Mouse (Mus musculus): ENCODE measurements around the gene Sec14l3. TPM values are rescaled to one million over a fixed set of nuclear protein-coding genes. Genes with fewer than 3 reads are reported as not detected.

Gene Sec14l3
- total RNA-seq, 2 experiments from 2014 or later: 2.0 to 2.1 TPM

DNA sequence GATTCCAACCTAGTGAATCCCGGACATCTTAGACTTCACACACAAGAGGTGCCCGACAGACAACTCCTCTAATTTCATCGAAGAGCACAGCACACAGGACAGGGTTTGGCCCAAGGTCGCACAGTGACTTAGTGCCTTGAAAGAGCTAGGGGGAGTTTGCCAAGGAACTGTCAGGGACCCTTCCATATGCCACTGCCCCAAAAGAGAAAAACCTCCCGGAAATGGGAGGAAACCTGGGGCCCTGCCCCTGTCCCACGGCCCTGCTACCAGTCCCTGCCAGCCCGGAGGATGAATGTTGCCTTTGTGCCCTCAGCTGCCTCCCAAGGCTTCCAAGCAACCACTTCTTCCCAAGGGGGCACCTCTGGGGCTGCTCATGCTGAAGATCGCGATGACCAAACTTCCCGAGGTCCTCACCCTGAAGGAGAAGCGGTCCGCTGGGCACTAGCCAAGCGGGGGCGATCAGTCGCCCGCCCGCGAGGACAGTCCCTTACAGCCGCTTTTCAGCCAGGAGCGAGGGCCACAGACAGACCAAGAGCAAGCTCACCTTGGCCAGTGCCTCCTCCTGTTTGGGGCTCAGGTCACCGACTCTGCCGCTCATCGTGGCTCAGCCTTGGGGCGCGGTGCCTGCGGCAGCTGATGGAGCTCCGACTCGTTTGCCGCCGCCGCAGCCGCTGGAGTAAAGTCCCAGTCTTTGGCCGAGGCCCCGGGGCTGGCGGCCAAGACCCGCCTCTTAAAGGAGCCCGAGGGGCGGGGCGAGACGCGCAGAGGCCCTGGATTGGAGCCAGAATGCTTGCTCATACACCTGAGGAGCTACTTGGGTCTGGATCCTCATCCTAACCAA, 53.7 kb downstream of the Sec14l3 start:
- DNase-seq (ENCODE audit: low spot score in 2 of 2): peak; percentile 74 to 81
- intact Hi-C loops (cut with DNase I): loop anchor here (2.0 kb wide), 1 partner anchor 24 kb away; the partner anchor contains the start of gene Mtfp1

DNA sequence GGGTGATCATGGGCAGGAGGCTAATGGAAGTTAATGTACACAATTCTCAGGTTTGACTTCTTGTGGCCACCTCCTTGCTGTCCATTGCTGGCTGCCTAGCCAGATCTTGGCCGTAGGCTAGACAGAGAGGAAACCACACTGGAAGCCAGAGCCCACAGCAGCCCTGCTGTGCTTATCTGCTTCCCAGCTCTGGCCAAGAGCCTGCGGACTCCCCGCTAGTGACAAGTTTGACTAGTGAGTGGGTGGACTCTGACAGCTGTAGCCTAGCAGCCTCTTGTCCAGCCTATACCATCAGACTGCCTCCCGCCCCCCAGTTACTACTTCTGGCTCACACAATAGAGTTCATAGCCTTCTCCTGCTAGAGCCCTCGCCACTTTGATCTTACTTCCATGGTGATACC, 55.0 kb downstream of the Sec14l3 start:
- intact Hi-C loops (cut with DNase I): loop anchor here (2.0 kb wide), 1 partner anchor 25 kb away; the partner anchor contains the start of gene Mtfp1
- no peak for DNase-seq (ENCODE audit: low spot score in 2 of 2)

DNA sequence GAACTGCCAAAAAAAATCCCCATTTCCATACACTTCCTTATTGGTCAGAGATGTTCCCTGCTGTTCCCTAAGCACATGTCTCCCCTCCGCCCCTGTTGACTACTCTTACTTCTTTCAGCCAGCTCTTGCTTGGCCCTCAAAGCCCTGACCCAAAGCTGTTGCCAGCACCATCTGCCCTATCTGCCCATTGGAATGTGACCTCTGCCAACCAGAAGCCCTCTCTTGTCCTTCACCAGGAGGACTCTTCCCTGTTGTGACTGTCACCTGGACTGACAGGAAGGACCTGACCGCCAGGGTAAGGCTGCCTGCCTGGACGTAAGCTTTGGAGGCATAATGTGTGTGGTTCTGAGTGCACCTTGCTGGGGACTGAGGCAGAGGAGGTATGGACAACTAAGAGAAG, 57.0 kb downstream of the Sec14l3 start:
- intact Hi-C loops (cut with DNase I): no loop called here
- no peak for DNase-seq (ENCODE audit: low spot score in 2 of 2)

DNA sequence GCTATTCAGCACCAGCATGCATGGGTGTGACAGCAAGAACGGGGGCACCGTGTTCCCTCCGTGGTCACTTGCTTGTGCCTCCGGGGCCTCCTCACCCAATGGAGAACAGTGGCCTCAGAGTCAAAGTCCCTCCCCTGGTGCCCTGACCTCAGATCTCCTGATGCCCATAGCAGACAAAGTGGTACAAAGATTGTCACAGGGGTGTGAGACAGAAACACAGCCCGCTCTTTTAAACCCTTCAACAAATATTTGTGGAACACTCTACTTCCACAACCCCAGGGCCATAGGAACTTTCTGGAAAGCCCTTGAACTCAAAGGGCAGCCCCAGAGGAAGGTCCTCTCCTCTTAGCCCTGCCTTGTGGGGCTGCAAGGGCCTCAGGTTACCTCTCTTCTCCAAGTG, 57.6 kb downstream of the Sec14l3 start:
- intact Hi-C loops (cut with DNase I): no loop called here
- DNase-seq (ENCODE audit: low spot score in 2 of 2): no peak

DNA sequence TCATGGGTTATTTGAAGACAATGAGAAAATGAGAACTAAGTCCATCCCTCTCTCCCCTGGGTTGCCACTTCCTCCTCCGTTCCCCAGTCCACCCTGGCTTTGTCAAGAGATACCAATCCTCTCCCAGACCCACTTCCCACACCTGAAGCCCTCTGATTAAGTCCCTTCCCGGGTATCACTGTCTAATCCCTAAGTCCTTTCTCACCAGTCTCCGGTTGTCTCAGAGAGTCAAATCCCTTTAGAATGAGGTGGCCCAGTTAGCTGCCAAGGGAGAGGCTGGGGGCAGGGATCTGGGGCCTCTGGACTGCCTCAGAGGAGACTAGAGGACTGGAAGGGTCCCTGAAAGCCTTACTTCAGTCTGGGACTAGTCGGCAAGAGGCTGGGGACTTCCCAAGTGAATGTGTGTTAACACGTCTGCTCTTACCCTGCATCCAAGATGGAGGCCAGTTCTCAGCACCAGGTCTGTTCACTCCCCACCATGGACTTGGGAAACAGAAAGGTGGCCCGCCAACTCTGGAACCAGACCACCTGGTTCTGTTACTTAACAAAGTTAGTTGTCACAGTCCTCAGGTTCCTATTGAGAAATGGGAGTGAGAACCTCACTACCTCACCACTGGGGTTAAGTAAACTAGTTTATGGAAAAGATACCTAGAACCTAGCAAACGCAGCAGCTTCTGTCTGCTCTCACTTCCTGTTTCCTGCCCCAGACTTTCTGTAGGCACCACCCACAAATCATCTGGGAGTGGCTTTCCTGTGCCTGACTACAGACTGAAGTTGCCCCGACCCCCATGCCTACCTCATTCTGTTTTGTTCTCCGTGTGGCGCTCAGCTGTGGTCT, 58.3 kb downstream of the Sec14l3 start, which contains the start of gene Sec14l2:
Gene Sec14l2 (minus strand): TSS at position 674 of the 838 bp plus-strand sequence.
- no peak for DNase-seq (ENCODE audit: low spot score in 2 of 2)
- intact Hi-C loops (cut with DNase I): no loop called here

DNA sequence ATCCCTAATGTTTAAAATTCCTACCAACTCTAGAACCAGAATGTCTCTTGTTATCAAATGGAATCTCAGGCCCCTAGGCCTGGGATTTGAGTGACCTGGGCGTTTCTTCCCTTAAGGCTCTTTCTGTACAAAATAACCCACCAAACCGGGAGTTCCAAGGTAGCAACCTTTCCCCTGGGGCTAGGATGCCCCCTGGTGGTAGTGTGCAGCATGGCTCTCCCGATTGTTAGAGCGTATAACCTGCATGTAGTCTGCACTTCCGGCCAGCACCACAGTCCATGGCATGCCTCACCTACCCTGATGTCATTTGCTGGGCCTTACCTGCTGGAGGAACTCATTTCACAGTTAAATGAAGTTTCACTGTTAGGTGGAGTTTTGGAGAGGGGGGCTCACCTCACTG, 59.3 kb downstream of the Sec14l3 start:
- intact Hi-C loops (cut with DNase I): no loop called here
- no peak for DNase-seq (ENCODE audit: low spot score in 2 of 2)

DNA sequence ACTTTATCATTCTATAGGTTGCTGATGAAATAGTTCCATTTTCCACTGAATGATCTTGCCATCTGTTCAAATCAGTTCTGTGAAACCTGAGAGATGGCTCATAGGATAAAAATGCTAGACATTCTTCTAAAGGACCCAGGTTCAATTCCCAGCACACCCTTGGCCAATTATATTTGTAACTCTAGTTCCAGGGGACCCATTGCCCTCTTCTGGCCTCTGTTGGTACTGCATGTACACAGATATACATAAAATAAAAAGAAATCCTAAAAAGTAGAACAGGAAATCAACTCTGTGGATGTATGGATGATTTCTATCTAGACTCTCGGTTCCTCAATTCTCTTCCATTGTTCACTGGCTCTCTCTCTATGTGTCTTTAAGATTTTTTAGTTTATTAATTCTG, 62.4 kb downstream of the Sec14l3 start:
- no peak for DNase-seq (ENCODE audit: low spot score in 2 of 2)
- intact Hi-C loops (cut with DNase I): no loop called here

Other genes starting within 250 kb of the Sec14l3 start
- 100 to 1,000 TPM; 153 to 161 TPM for gene Osbp2, start 200.9 kb upstream of the Sec14l3 start, total RNA-seq (2021)
- under 1 TPM; 0.40 to 0.49 TPM for gene 4921536K21Rik, start 169.7 kb upstream of the Sec14l3 start, total RNA-seq (2021)
- gene Dusp18, start 169.6 kb upstream of the Sec14l3 start, total RNA-seq (2021): 10 to 100 TPM; 24.0 to 29.6 TPM
- 10 to 100 TPM; 24.1 to 26.1 TPM for gene Slc35e4, start 150.2 kb upstream of the Sec14l3 start, total RNA-seq (2021)
- gene Tcn2, start 132.7 kb upstream of the Sec14l3 start, total RNA-seq (2021): 10 to 100 TPM; 15.9 to 18.4 TPM
- gene Pes1, start 100.9 kb upstream of the Sec14l3 start, total RNA-seq (2021): 10 to 100 TPM; 35.5 to 40.4 TPM
- not detected for gene 4930556J24Rik, start 88.1 kb upstream of the Sec14l3 start, total RNA-seq (2021)
- 10 to 100 TPM; 10.8 to 18.5 TPM for gene Gal3st1, start 81.2 kb upstream of the Sec14l3 start, total RNA-seq (2021)
- gene Sec14l4, start 33.4 kb upstream of the Sec14l3 start, total RNA-seq (2021): under 1 TPM; 0.22 to 0.40 TPM
- 100 to 1,000 TPM; 103 to 106 TPM for gene Mtfp1, start 30.6 kb downstream of the Sec14l3 start, total RNA-seq (2021)
- 10 to 100 TPM; 24.5 to 25.9 TPM for gene Sec14l2, start 58.6 kb downstream of the Sec14l3 start, total RNA-seq (2021)
- gene Rnf215, start 70.4 kb downstream of the Sec14l3 start, total RNA-seq (2021): 10 to 100 TPM; 35.2 to 38.0 TPM
- 10 to 100 TPM; 14.0 to 16.5 TPM for gene Ccdc157, start 95.5 kb downstream of the Sec14l3 start, total RNA-seq (2021)
- gene Sf3a1, start 95.5 kb downstream of the Sec14l3 start, total RNA-seq (2021): 10 to 100 TPM; 68.8 to 78.6 TPM
- gene Tbc1d10a, start 121.9 kb downstream of the Sec14l3 start, total RNA-seq (2021): 10 to 100 TPM; 32.9 to 33.2 TPM
- 1 to 10 TPM; 4.3 to 4.9 TPM for gene Castor1, start 153.4 kb downstream of the Sec14l3 start, total RNA-seq (2021)
- gene Osm, start 171.6 kb downstream of the Sec14l3 start, total RNA-seq (2021): not detected
- gene Lif, start 192.7 kb downstream of the Sec14l3 start, total RNA-seq (2021): under 1 TPM; 0.15 to 0.59 TPM